Mouse (Mus musculus) E14TG2a.4 (cell line): ENCODE measurements around the gene Xkr7.

ENCODE experiments used
- H3K27me3 ChIP-seq: 2 replicates; pipeline ENCODE4 v1.6.1; 2014; ENCODE audit warnings: low read length, control low read depth; ENCODE audit not compliant: insufficient read depth
- H3K36me3 ChIP-seq: 2 replicates; pipeline ENCODE4 v1.6.1; 2014; ENCODE audit warnings: low read length, control low read depth; ENCODE audit not compliant: insufficient read depth
- H3K4me1 ChIP-seq: replicated peaks from 2 replicates; pipeline ENCODE4 v1.6.1; 2014; ENCODE audit warnings: low read depth, low read length, control low read depth
- H3K4me3 ChIP-seq: replicated peaks from 2 replicates; pipeline ENCODE4 v1.5.1; 2014; ENCODE audit warnings: mild to moderate bottlenecking, low read length
- H3K9me3 ChIP-seq: 2 replicates; pipeline ENCODE4 v1.6.1; 2014; ENCODE audit warnings: low read length, control low read depth
- CTCF ChIP-seq: conservative IDR thresholded peaks from 2 replicates; pipeline ENCODE4 v1.5.1; 2014; ENCODE audit warnings: low read length
- NANOG ChIP-seq: IDR thresholded peaks from 2 replicates; pipeline ENCODE4 v1.6.1; 2014; ENCODE audit warnings: borderline replicate concordance, low read length, mixed read lengths
- POU5F1 ChIP-seq: IDR thresholded peaks from 2 replicates; pipeline ENCODE4 v1.6.1; 2014; ENCODE audit warnings: low read length, borderline replicate concordance

Gene Xkr7

GRCm38 (mm10) chr2:153031126-153032082, at the start of gene Xkr7:
TSS of gene Xkr7 (plus strand) at chr2:153031852.
- H3K9me3 ChIP-seq: no peaks in the 10 kb centered on the region
- no peak for TF ChIP-seq NANOG
- TF ChIP-seq CTCF: no peak
- no peak for TF ChIP-seq POU5F1
- peaks cover 78% of the 10 kb centered on the region for H3K27me3 ChIP-seq
- H3K4me3 ChIP-seq: peak within 1 kb of the TSS; percentile 86
- H3K36me3 ChIP-seq: no peaks in the 10 kb centered on the region
- peaks cover 24% of the 10 kb centered on the region for H3K4me1 ChIP-seq

- Histone ChIP-seq H3K36me3 (no peaks in the 10 kb centered on the region), H3K9me3 (no peaks in the 10 kb centered on the region), H3K4me1 (peaks cover 22% of the 10 kb centered on the region), H3K27me3 (peaks cover 46% of the 10 kb centered on the region), H3K4me3 (no peak overlapping the region)
- no peak for TF ChIP-seq NANOG
- no peak for TF ChIP-seq CTCF
- no peak for TF ChIP-seq POU5F1
Observed at GRCm38 (mm10) chr2:152985582-152985981, 46.1 kb upstream of the Xkr7 start.

GRCm38 (mm10) chr2:152991529-152991928, 40.1 kb upstream of the Xkr7 start:
- H3K9me3 ChIP-seq: no peaks in the 10 kb centered on the region
- H3K27me3 ChIP-seq: peaks cover 28% of the 10 kb centered on the region
- H3K36me3 ChIP-seq: no peaks in the 10 kb centered on the region
- peaks cover 20% of the 10 kb centered on the region for H3K4me1 ChIP-seq
- TF ChIP-seq CTCF: no peak
- no peak for TF ChIP-seq NANOG
- no peak for TF ChIP-seq POU5F1
- H3K4me3 ChIP-seq: no peak overlapping the region

GRCm38 (mm10) chr2:152997046-152997445, 34.6 kb upstream of the Xkr7 start:
- peaks cover 5% of the 10 kb centered on the region; the same call in 1 of the 2 replicates for H3K4me1 ChIP-seq
- H3K27me3 ChIP-seq: peaks cover 16% of the 10 kb centered on the region
- H3K9me3 ChIP-seq: peaks cover 30% of the 10 kb centered on the region
- no peak overlapping the region for H3K4me3 ChIP-seq
- TF ChIP-seq POU5F1: no peak
- TF ChIP-seq NANOG: no peak
- TF ChIP-seq CTCF: no peak
- H3K36me3 ChIP-seq: no peaks in the 10 kb centered on the region

GRCm38 (mm10) chr2:153002492-153003248, 29.0 kb upstream of the Xkr7 start:
- Histone ChIP-seq H3K36me3 (peaks cover 20% of the 10 kb centered on the region), H3K4me3 (no peak overlapping the region), H3K27me3 (peaks cover 10% of the 10 kb centered on the region), H3K9me3 (peaks cover 30% of the 10 kb centered on the region), H3K4me1 (peaks cover 4% of the 10 kb centered on the region; the same call in 1 of the 2 replicates)
- no peak for TF ChIP-seq POU5F1
- TF ChIP-seq NANOG: no peak
- no peak for TF ChIP-seq CTCF

- peaks cover 7% of the 10 kb centered on the region for H3K4me1 ChIP-seq
- H3K9me3 ChIP-seq: peaks cover 25% of the 10 kb centered on the region
- TF ChIP-seq CTCF (no peak), POU5F1 (no peak)
- no peak overlapping the region for H3K4me3 ChIP-seq
- peaks cover 10% of the 10 kb centered on the region for H3K27me3 ChIP-seq
- peaks cover 31% of the 10 kb centered on the region for H3K36me3 ChIP-seq
Observed at GRCm38 (mm10) chr2:153003681-153004338, 27.8 kb upstream of the Xkr7 start.

- TF ChIP-seq CTCF: no peak
- TF ChIP-seq POU5F1: no peak
- TF ChIP-seq NANOG: no peak
- Histone ChIP-seq H3K9me3 (peaks cover 5% of the 10 kb centered on the region), H3K36me3 (peaks cover 53% of the 10 kb centered on the region), H3K4me1 (peaks cover 27% of the 10 kb centered on the region), H3K27me3 (peaks cover 10% of the 10 kb centered on the region), H3K4me3 (no peak overlapping the region)
Observed at GRCm38 (mm10) chr2:153005981-153006380, 25.7 kb upstream of the Xkr7 start.

GRCm38 (mm10) chr2:153009192-153009973, 22.3 kb upstream of the Xkr7 start:
- H3K27me3 ChIP-seq: no peaks in the 10 kb centered on the region
- peaks cover 42% of the 10 kb centered on the region for H3K4me1 ChIP-seq
- TF ChIP-seq POU5F1: no peak
- TF ChIP-seq NANOG: no peak
- no peak for TF ChIP-seq CTCF
- no peaks in the 10 kb centered on the region for H3K9me3 ChIP-seq
- peaks cover 85% of the 10 kb centered on the region for H3K36me3 ChIP-seq
- 0 out of 2 replicates have a peak overlapping the region, but pooled peaks have one; percentile 17 for H3K4me3 ChIP-seq
